Mouse (Mus musculus) neural tube, embryonic 13.5 days (tissue): ENCODE results near the gene Pltp. TPM values are rescaled to one million over a fixed set of nuclear protein-coding genes. Genes with fewer than 3 reads are reported as not detected.
"Not testable (repeated sequence)": the region's sequence is repeated elsewhere in the genome, so short reads cannot be mapped to it uniquely, and the experiment has no call there.

Experiments
- ATAC-seq: fragments of 200-750 bp; cut with Nextera tagmentation; 2 replicates; pipeline ENCODE4 v1.8.0; 2017; ENCODE audit warnings: low read depth, mild to moderate bottlenecking, moderate TSS enrichment, moderate library complexity
- H3K27ac ChIP-seq: fragments of 300-500 bp; sonication (generic); replicated peaks from 2 replicates; pipeline ENCODE4 v1.5.1; 2015; ENCODE audit warnings: moderate library complexity, mild to moderate bottlenecking, inconsistent platforms
- H3K27me3 ChIP-seq: fragments of 300-500 bp; sonication (generic); 2 replicates; pipeline ENCODE4 v1.6.1; 2015; ENCODE audit warnings: mild to moderate bottlenecking, inconsistent platforms
- H3K36me3 ChIP-seq: fragments of 300-500 bp; sonication (generic); 2 replicates; pipeline ENCODE4 v1.6.1; 2015; ENCODE audit warnings: mild to moderate bottlenecking, inconsistent platforms
- H3K4me1 ChIP-seq: fragments of 300-500 bp; sonication (generic); replicated peaks from 2 replicates; pipeline ENCODE4 v1.6.1; 2015; ENCODE audit warnings: inconsistent platforms
- H3K4me2 ChIP-seq: fragments of 300-500 bp; sonication (generic); 2 replicates; pipeline ENCODE4 v1.6.1; 2015; ENCODE audit warnings: inconsistent platforms, mild to moderate bottlenecking, moderate library complexity
- H3K4me3 ChIP-seq: fragments of 300-500 bp; sonication (generic); 2 replicates; pipeline ENCODE4 v1.5.1; 2015; ENCODE audit warnings: mild to moderate bottlenecking, inconsistent platforms
- H3K9ac ChIP-seq: fragments of 300-500 bp; sonication (generic); 2 replicates; pipeline ENCODE4 v1.6.1; 2015; ENCODE audit warnings: moderate library complexity, mild to moderate bottlenecking, inconsistent platforms
- H3K9me3 ChIP-seq: fragments of 300-500 bp; sonication (generic); 2 replicates; pipeline ENCODE4 v1.6.1; 2016; ENCODE audit warnings: inconsistent platforms
- WGBS: fragments of 180-500 bp; shearing (Covaris S2); methylation state at CpG from one replicate; pipeline ENCODE4 v1.1.7; 2015; 5-methylcytosine and 5-hydroxymethylcytosine counted together
- polyA plus RNA-seq: library from polyadenylated mRNA; unstranded; fragments of >200 nt; fragmentation: Nextera tagmentation; extraction: Ambion mirVana; gene quantifications from 2 replicates; pipeline ENCODE4 v1.2.1, GENCODE M21; 2015

Gene Pltp
- polyA plus RNA-seq, 1 experiment from 2014 or later, result 132 TPM

DNA sequence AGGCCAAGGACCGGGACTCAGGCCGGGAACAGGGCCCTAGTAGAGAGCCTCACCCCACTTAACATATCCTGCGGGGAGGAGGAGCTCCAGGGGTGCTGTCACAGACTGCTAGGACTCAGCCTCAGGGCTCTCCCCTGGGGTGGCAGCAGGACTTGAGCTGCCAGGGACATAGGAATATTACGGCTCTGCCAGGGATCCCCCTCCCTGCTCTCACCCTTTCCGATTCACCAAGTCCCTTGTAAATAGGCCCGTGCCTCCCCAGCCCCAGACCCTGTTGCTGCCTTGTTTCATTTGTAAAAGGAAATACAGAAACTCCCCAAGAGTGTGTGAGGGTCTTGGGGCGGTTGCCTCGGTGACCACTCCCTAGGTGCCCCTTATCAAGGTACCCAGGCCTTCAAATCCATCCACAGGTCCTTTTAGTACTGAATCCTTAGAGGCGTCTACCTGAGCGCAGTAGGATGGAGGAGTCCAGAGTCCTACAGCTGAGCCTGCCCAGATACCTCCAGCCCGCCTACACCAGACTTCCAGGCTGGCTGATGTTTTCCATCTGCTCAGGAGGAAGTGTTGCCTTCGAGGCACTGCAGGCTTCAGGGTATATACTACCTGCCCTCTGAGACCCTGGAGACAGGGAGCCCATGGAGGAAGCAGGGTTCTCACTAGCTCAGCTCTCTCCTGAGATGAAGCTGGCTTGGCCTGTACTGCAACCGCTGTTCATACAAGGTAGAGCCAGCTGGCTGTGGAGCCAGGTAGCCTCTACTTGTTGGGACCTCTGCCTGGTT is 33.7 kb upstream of the Pltp start:
- Histone ChIP-seq H3K27me3 (no peaks in the 10 kb centered on the region), H3K9me3 (no peaks in the 10 kb centered on the region), H3K4me3 (no peak overlapping the region), H3K36me3 (peaks cover 100% of the 10 kb centered on the region), H3K4me1 (no peaks in the 10 kb centered on the region), H3K9ac (no peak overlapping the region), H3K27ac (no peak overlapping the region), H3K4me2 (no peak overlapping the region)
- ATAC-seq, result no peak
- 86% methylated on average over 13 of the region's 13 CpGs for WGBS

DNA sequence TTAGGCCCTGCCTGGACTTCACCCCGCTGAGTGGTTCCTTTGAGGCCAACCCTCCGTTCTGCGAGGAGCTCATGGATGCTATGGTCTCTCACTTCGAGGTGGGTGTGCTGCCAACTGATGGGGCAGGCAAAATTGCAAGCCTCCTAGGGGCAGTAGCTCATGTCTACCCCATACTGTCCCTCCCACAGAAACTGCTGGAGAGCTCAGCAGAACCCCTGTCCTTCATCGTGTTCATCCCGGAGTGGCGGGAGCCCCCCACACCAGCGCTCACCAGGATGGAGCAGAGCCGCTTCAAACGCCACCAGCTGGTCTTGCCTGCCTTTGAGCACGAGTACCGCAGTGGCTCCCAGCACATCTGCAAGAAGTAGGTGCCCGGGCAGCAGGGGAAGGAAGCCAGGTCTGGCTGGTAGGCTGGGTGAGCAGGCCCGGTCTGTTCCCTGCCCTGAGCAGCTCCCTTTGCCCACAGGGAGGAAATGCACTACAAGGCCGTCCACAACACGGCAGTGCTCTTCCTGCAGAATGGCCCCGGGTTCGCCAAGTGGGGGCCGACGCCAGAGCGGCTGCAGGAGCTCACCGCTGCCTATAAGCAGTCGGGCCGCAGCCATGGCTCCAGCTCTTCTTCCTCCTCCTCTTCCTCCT is 33.0 kb upstream of the Pltp start:
- H3K4me3 ChIP-seq, result no peak overlapping the region
- no peak overlapping the region for H3K27ac ChIP-seq
- H3K9me3 ChIP-seq, result no peaks in the 10 kb centered on the region
- peaks cover 100% of the 10 kb centered on the region for H3K36me3 ChIP-seq
- no peaks in the 10 kb centered on the region for H3K4me1 ChIP-seq
- no peak overlapping the region for H3K9ac ChIP-seq
- no peak overlapping the region for H3K4me2 ChIP-seq
- 94% methylated on average over 24 of the region's 24 CpGs for WGBS
- ATAC-seq, result no peak
- no peaks in the 10 kb centered on the region for H3K27me3 ChIP-seq

DNA sequence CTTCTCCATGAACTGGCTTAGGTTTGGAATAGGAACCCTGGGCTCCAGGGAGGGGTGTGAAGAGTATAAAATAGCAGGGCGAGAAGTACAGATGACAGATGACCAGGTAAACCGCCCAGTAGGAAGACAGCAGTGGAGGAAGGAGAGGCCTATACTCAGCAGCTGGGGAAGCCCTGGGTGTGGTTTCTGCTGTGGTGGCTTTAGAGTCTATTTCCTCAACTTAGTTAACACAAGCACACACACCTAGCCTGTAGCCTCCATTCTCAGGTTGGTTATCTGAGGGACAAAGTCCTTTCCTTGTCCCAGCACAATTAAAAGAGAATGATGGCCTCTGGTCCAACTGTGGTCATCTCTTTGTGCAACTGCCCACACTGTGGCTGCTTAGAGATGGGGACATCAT is 32.4 kb upstream of the Pltp start:
- Histone ChIP-seq H3K9me3 (no peaks in the 10 kb centered on the region), H3K27me3 (no peaks in the 10 kb centered on the region), H3K36me3 (peaks cover 100% of the 10 kb centered on the region), H3K27ac (no peak overlapping the region), H3K9ac (no peak overlapping the region), H3K4me1 (no peaks in the 10 kb centered on the region), H3K4me3 (no peak overlapping the region), H3K4me2 (no peak overlapping the region)
- 94% methylated on average over 2 of the region's 2 CpGs for WGBS
- ATAC-seq, result no peak

DNA sequence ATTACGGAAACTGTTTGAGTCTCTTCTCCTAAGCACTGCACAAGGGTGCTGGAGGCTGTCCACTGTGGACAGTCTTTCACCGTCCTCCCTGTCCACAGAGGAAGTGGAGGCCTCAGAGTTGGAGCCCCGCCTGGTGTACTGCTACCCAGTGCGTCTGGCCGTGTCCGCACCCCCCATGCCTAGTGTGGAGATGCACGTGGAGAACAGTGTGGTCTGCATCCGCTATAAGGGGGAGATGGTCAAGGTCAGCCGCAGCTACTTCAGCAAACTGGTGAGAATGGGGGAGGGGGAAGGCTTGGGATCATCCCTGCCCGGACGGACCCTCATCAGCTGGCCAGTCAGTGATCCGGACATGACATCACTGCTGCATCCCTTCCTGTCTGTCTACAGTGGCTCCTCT is 31.5 kb upstream of the Pltp start:
- Histone ChIP-seq H3K27ac (no peak overlapping the region), H3K9ac (no peak overlapping the region), H3K27me3 (no peaks in the 10 kb centered on the region), H3K4me2 (no peak overlapping the region), H3K36me3 (peaks cover 99% of the 10 kb centered on the region), H3K4me3 (no peak overlapping the region), H3K9me3 (no peaks in the 10 kb centered on the region), H3K4me1 (no peaks in the 10 kb centered on the region)
- ATAC-seq, result no peak
- WGBS, result 85% methylated on average over 12 of the region's 12 CpGs

DNA sequence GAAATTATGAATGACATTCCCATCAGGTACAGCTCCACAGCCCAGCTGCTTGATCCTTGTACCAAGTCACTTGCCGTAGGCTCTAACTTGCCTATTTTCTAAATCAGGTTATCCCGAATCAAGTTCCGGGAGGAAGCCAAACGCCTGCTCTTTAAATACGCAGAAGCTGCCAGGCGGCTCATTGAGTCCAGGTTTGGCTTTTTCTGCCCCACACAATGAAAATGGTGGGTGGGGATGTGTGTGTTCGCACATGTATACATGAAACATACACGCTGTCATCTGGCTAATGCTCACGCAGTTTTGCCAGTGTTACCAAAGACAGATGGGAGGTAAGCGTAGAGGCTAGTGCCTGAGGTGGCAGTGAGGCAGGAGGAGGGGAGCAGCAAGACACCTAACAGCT is 29.1 kb upstream of the Pltp start:
- Histone ChIP-seq H3K4me2 (no peak overlapping the region), H3K9me3 (no peaks in the 10 kb centered on the region), H3K4me1 (peaks cover 6% of the 10 kb centered on the region), H3K36me3 (peaks cover 90% of the 10 kb centered on the region), H3K4me3 (no peak overlapping the region), H3K27me3 (no peaks in the 10 kb centered on the region), H3K9ac (no peak overlapping the region), H3K27ac (no peak overlapping the region)
- no peak for ATAC-seq
- WGBS, result 97% methylated on average over 10 of the region's 10 CpGs

DNA sequence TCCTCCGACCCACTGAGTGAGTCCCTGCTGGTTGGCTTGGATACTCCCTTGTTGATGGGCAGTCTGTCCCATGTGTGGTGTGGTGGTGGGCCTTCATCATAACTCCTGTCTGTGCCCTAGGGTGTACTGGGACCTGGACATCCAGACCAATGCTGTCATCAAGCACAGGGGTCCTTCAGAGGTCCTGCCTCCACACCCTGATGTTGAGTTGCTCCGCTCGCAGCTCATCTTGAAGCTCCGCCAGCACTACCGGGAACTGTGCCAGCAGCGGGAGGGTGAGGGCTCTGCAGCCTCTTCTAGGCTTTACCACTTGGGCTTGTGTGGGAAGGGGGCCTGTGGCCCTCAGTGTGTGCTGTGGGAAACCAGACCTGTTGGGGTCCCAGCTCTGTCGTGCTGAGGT is 28.3 kb upstream of the Pltp start:
- Histone ChIP-seq H3K27ac (no peak overlapping the region), H3K27me3 (no peaks in the 10 kb centered on the region), H3K4me2 (no peak overlapping the region), H3K4me1 (peaks cover 14% of the 10 kb centered on the region), H3K4me3 (no peak overlapping the region), H3K36me3 (peaks cover 82% of the 10 kb centered on the region), H3K9ac (0 out of 2 replicates have a peak overlapping the region, but pooled peaks have one; percentile 8), H3K9me3 (no peaks in the 10 kb centered on the region)
- ATAC-seq, result no peak
- 78% methylated on average over 7 of the region's 7 CpGs for WGBS

DNA sequence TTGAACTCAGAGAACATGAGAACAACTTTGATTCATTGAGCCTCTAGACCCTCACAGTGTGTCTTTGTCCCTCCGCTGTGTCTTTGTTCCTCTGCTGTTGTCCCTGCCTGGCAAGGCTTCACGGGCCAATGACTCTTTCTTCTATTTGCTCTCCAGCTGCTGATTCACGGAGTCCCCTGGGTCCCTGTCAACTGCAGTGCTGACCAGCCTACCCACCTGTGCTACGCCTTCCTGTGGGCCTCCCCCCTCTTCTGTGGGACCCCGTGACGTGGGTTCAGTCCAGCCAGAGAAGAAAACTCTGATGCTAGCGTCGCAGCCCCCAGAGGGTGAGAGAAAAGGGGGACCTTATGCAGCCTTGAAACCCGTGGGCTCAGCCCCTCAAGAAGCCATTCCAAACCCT is 25.1 kb upstream of the Pltp start:
- WGBS, result 33% methylated on average over 9 of the region's 9 CpGs
- Histone ChIP-seq H3K4me3 (no peak overlapping the region), H3K4me1 (peaks cover 31% of the 10 kb centered on the region), H3K36me3 (peaks cover 50% of the 10 kb centered on the region), H3K27me3 (no peaks in the 10 kb centered on the region), H3K9me3 (no peaks in the 10 kb centered on the region), H3K9ac (no peak overlapping the region), H3K27ac (peak overlapping the region; percentile 67), H3K4me2 (no peak overlapping the region)
- ATAC-seq, result no peak

DNA sequence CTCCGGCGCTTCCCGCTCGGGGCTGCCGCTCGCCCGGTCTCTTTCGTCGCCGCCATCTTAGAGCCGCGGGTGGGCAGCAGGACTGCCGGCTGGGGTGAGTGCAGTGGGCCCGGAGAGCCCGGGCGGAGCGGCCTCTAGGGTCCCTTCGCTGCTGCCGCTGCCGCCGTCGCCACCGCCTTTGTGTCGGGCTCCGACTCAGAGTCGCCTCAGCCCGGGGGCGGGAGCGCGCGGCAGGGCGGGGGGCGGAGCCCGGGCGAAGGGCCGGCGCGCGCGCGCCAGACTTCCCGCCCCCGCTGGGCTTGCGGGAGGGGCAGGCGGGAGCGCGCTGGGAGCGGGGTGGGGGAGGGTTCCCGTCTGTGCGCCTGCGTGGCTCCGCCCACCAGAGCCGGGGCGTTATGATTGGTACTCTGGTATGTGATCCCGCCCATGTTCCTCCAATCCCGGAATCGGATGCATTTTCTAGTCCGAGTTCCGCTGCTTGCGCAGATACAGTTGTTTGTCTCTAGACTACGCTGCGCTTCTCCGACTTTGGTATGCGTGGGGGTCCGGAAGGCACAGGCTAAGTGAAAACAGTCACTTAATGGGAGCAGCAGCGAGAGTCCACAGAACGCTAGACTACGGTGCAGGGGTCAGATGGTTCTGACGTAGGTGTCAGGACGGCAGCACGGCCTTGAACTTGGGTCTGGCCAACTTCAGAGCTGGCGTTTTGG is 22.2 kb upstream of the Pltp start:
- peak overlapping the region; percentile 100 for H3K27ac ChIP-seq
- peak overlapping the region; percentile 99 for H3K4me2 ChIP-seq
- H3K9me3 ChIP-seq, result no peaks in the 10 kb centered on the region
- peaks cover 21% of the 10 kb centered on the region for H3K36me3 ChIP-seq
- peak overlapping the region; percentile 95 for H3K4me3 ChIP-seq
- H3K4me1 ChIP-seq, result peaks cover 48% of the 10 kb centered on the region
- H3K9ac ChIP-seq, result peak overlapping the region; percentile 100
- H3K27me3 ChIP-seq, result no peaks in the 10 kb centered on the region
- peak; percentile 90 for ATAC-seq
- under 1% methylated on average over 69 of the region's 72 CpGs for WGBS

DNA sequence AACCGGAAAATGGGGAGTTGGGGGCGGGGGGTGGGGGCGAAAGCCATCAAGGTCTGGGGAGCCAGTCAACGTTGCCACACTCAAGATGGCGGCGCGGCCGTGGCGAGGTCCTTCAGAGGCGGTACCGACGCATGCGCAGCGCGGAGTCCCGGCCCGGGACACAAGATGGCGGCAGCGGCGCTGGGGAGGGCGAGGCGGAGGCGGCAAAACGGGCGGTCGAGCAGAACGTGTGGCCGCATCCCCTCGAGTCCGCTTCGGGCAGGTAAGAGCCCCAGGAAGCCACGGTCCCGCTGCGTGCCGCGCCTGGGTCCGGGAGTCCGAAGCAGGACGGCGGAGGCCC is 21.7 kb upstream of the Pltp start, which contains the start of gene Pcif1:
Gene Pcif1, plus strand, starts transcription at position 77 of the 340 bp plus-strand sequence.
- H3K36me3 ChIP-seq, result peaks cover 17% of the 10 kb centered on the region
- H3K27me3 ChIP-seq, result no peaks in the 10 kb centered on the region
- H3K4me3 ChIP-seq, result peak within 1 kb of the TSS; percentile 95
- peak within 1 kb of the TSS; percentile 100 for H3K27ac ChIP-seq
- 0% methylated on average over 40 of the region's 40 CpGs for WGBS
- ATAC-seq, result peak; percentile 91
- H3K9me3 ChIP-seq, result no peaks in the 10 kb centered on the region
- peaks cover 53% of the 10 kb centered on the region for H3K4me1 ChIP-seq
- peak within 1 kb of the TSS; percentile 99 for H3K4me2 ChIP-seq
- peak within 1 kb of the TSS; percentile 100 for H3K9ac ChIP-seq

DNA sequence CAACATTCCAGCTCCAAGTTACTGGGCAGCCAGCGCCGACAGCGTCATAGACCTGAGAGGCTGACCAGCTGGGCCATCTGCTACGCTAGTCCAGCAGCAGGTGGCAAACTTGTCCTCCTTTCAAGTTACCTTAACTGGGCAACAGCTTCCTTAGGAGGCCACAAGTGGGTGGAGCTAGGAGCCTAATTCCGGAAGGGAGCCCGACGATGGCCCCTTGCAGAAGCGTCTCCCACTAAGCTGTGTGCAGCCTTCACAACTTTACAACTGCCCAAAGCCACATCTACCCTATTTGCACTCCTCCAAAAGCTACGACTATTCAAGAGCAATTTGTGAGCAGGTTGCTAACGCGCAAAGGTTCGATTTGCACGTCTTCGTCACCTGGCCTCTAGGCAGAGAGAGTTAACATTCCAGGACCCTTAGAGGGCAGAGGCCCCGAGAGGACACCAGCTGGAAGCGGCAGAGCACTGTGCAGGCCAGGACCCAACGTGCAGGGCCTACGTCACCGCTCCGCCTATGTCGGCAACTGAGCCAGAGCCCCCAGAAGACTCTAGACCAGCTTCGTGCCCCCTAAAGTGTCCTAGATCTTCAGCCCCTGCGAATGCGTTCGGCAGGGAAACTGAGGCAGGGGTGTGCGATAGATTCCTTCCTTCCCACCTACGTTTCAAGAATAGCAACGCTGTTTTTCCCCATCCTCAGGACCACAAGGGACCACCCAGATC is 21.2 kb upstream of the Pltp start:
- peaks cover 57% of the 10 kb centered on the region for H3K4me1 ChIP-seq
- under 1% methylated on average over 28 of the region's 28 CpGs for WGBS
- ATAC-seq, result peak; percentile 63

DNA sequence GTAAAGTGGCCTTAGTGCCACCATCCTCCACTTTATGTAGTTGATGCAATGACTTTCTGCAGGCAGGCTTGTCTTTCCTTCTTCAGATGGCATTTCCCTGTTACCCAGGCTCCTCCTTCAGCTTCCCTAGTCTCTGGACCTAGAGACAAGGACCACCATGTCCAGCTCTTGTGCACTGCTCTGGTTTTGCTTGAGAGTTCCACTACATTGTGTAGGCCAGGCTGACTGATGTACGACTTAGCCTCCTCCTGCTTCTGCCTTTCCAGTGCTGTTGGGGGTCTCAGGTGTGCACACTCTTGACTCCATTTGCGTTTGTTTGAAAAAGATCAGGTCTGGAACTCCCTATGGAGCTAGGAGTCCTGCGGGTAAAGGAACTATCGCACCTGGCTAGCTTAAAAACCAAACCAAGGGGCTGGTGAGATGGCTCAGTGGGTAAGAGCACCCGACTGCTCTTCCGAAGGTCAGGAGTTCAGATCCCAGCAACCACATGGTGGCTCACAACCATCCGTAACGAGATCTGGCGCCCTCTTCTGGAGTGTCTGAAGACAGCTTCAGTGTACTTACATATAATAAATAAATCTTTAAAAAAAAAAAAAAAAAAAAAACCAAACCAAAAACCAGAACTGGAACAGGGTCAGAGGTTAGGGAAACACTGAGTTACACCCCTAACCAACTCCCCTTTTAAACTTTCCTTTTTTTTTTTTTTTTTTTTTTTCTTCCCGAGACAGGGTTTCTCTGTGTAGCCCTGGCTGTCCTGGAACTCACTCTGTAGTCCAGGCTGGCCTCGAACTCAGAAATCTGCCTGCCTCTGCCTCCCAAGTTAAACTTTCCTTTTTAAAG is 20.1 kb upstream of the Pltp start:
- H3K4me3 ChIP-seq, result peak overlapping the region; percentile 95
- not testable (repeated sequence) for ATAC-seq, H3K9me3 ChIP-seq, H3K9ac ChIP-seq, H3K27me3 ChIP-seq, H3K36me3 ChIP-seq
- H3K4me2 ChIP-seq, result peak overlapping the region; percentile 99
- H3K4me1 ChIP-seq, result peaks cover 53% of the 10 kb centered on the region
- 0 out of 2 replicates have a peak overlapping the region, but pooled peaks have one; percentile 100 for H3K27ac ChIP-seq
- 74% methylated on average over 11 of the region's 11 CpGs for WGBS

More for the DNA sequence above, 21.2 kb upstream of the Pltp start:
- H3K4me3 ChIP-seq, result peak overlapping the region; percentile 95
- H3K4me2 ChIP-seq, result peak overlapping the region; percentile 99
- H3K9ac ChIP-seq, result peak overlapping the region; percentile 100
- H3K36me3 ChIP-seq, result peaks cover 12% of the 10 kb centered on the region; the same call in 1 of the 2 replicates
- H3K9me3 ChIP-seq, result no peaks in the 10 kb centered on the region
- H3K27me3 ChIP-seq, result no peaks in the 10 kb centered on the region
- H3K27ac ChIP-seq, result peak overlapping the region; percentile 100
